Mouse (Mus musculus): Measurements from ENCODE around the gene D1Ertd622e.

DNA sequence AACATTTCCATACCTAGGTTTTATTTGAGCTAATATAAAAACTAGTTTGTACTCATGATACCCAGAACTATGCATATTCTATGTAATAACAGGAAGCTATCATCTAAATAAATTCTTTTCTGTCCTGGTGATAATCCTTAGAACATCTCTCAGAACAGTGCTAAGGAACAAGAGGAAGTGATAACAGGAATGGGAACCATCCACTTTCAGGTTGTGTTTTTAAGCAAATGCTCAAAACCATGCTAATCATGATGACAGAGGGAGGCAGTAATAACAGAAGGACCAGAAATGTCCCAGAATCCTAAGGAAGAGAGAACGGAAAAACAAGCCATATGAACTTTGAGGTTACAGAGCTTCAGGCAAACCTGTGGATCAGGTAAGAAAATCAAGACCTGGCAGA lies 35.4 kb upstream of the D1Ertd622e start:
- TF ChIP-seq CTCF (IDR thresholded peaks at IDR 0.05) (no peak), EP300 (IDR thresholded peaks at IDR 0.05) (no peak)

Measured in lung, postnatal 0 days (tissue).